Mouse (Mus musculus) forebrain, embryonic 10.5 days (tissue): Measurements from ENCODE around the gene Cps1. TPM values are rescaled to one million over a fixed set of nuclear protein-coding genes. Genes with fewer than 3 reads are reported as not detected.

Source experiments
- DNase-seq: peaks from one replicate; pipeline ENCODE4 v3.0.0-alpha.2; 2017; ENCODE audit warnings: low spot score; ENCODE audit errors: extremely low spot score
- H3K27ac ChIP-seq: fragments of 300-500 bp; sonication (generic); 2 replicates; pipeline ENCODE4 v1.5.1; 2016; ENCODE audit warnings: mild to moderate bottlenecking
- H3K27me3 ChIP-seq: fragments of 300-500 bp; sonication (generic); 2 replicates; pipeline ENCODE4 v1.6.1; 2016; ENCODE audit warnings: mild to moderate bottlenecking; ENCODE audit not compliant: poor library complexity, severe bottlenecking
- H3K36me3 ChIP-seq: fragments of 300-500 bp; sonication (generic); replicated peaks from 2 replicates; pipeline ENCODE4 v1.6.1; 2016; ENCODE audit warnings: mild to moderate bottlenecking, moderate library complexity
- H3K4me1 ChIP-seq: fragments of 300-500 bp; sonication (generic); 2 replicates; pipeline ENCODE4 v1.6.1; 2016
- H3K4me3 ChIP-seq: fragments of 300-500 bp; sonication (generic); 2 replicates; pipeline ENCODE4 v1.5.1; 2016; ENCODE audit warnings: mild to moderate bottlenecking, moderate library complexity
- H3K9me3 ChIP-seq: fragments of 300-500 bp; sonication (generic); 2 replicates; pipeline ENCODE4 v1.6.1; 2016; ENCODE audit warnings: mild to moderate bottlenecking, moderate library complexity
- WGBS: fragments of 180-500 bp; shearing (Covaris S2); methylation state at CpG from one replicate; pipeline ENCODE4 v1.1.7; 2016; 5-methylcytosine and 5-hydroxymethylcytosine counted together
- polyA plus RNA-seq: library from polyadenylated mRNA; unstranded; fragments of >200 nt; fragmentation: Nextera tagmentation; extraction: Ambion mirVana; gene quantifications from 2 replicates; pipeline ENCODE4 v1.2.1, GENCODE M21; 2016

Gene Cps1
- 0.05 TPM in 1 of 2 replicates, not detected in the other for polyA plus RNA-seq

GRCm38 (mm10) chr1:67122797-67123196, at the start of gene Cps1:
Cps1 (plus strand) TSS chr1:67123026.
- Histone ChIP-seq H3K27me3 (no peaks in the 10 kb centered on the region), H3K4me1 (no peaks in the 10 kb centered on the region), H3K4me3 (no peak within 1 kb of the TSS), H3K36me3 (no peaks in the 10 kb centered on the region), H3K9me3 (no peaks in the 10 kb centered on the region), H3K27ac (no peak within 1 kb of the TSS)
- 89% methylated on average over 3 of the region's 3 CpGs for WGBS
- no peak for DNase-seq

DNA sequence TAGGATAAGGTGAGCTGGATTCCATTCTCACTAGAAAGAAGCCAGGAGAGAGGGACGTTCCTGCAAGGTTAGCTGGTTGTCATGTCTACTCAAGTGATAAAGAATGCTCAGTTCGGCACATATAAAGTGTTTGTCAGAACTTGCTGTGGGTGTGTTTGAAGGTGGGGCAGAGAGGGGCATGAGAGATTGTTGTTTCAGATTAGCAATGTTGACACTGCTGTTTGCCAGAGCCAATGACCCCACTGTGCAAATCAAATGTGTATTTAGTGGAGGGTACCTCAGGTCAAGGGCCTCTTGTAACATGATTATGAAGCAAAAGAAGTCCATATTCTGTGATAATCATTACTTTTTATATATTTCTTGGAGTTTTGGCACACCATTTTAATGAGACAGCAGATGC, 45.1 kb upstream of the Cps1 start:
- 84% methylated on average over 2 of the region's 2 CpGs for WGBS
- no peak overlapping the region for H3K27ac ChIP-seq
- H3K9me3 ChIP-seq: no peaks in the 10 kb centered on the region

GRCm38 (mm10) chr1:67078666-67079065, 44.2 kb upstream of the Cps1 start:
- H3K27me3 ChIP-seq: no peaks in the 10 kb centered on the region
- no peak overlapping the region for H3K4me3 ChIP-seq
- H3K36me3 ChIP-seq: no peaks in the 10 kb centered on the region
- 91% methylated on average over 2 of the region's 2 CpGs for WGBS
- H3K27ac ChIP-seq: no peak overlapping the region
- no peak for DNase-seq
- no peaks in the 10 kb centered on the region for H3K9me3 ChIP-seq
- H3K4me1 ChIP-seq: no peaks in the 10 kb centered on the region

More for the DNA sequence above, 45.1 kb upstream of the Cps1 start:
- no peak overlapping the region for H3K4me3 ChIP-seq
- no peaks in the 10 kb centered on the region for H3K4me1 ChIP-seq
- no peaks in the 10 kb centered on the region for H3K36me3 ChIP-seq
- no peak for DNase-seq
- no peaks in the 10 kb centered on the region for H3K27me3 ChIP-seq

GRCm38 (mm10) chr1:67079146-67079545, 43.7 kb upstream of the Cps1 start:
- Histone ChIP-seq H3K9me3 (no peaks in the 10 kb centered on the region), H3K27me3 (no peaks in the 10 kb centered on the region), H3K4me3 (no peak overlapping the region), H3K27ac (no peak overlapping the region), H3K4me1 (no peaks in the 10 kb centered on the region), H3K36me3 (no peaks in the 10 kb centered on the region)
- DNase-seq: no peak
- WGBS: 85% methylated on average over 7 of the region's 7 CpGs

DNA sequence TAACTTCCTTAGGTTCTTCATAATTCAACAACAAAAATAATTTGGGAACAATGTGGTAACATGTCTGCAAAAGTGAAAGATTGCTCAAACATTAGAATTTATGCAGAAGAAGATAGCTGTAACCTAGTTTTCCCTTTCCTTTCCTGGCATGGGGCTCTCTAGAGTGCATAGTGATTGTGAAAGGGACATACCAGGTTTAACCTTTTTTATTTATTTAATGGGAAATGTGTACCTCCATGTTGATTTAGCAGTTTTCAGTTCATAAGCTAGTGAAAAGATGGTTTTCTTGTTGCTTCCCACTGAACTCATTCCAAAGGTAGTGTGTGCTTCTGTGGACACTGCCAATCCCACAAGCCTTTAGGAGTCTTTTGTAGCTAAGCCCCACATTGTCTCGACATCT, 30.4 kb upstream of the Cps1 start:
- no peak overlapping the region for H3K27ac ChIP-seq
- DNase-seq: no peak
- no peaks in the 10 kb centered on the region for H3K27me3 ChIP-seq
- no peak overlapping the region for H3K4me3 ChIP-seq
- no peaks in the 10 kb centered on the region for H3K4me1 ChIP-seq
- no peaks in the 10 kb centered on the region for H3K9me3 ChIP-seq
- 61% methylated on average over 1 of the region's 1 CpGs for WGBS
- H3K36me3 ChIP-seq: no peaks in the 10 kb centered on the region

GRCm38 (mm10) chr1:67099215-67099614, 23.6 kb upstream of the Cps1 start:
- WGBS: 92% methylated on average over 1 of the region's 1 CpGs
- Histone ChIP-seq H3K9me3 (no peaks in the 10 kb centered on the region), H3K4me3 (no peak overlapping the region), H3K36me3 (no peaks in the 10 kb centered on the region), H3K27ac (no peak overlapping the region), H3K27me3 (no peaks in the 10 kb centered on the region), H3K4me1 (peaks cover 3% of the 10 kb centered on the region; the same call in 1 of the 2 replicates)
- DNase-seq: no peak

- H3K4me1 ChIP-seq: peaks cover 3% of the 10 kb centered on the region; the same call in 1 of the 2 replicates
- no peaks in the 10 kb centered on the region for H3K36me3 ChIP-seq
- WGBS: 71% methylated on average over 12 of the region's 12 CpGs
- no peaks in the 10 kb centered on the region for H3K9me3 ChIP-seq
- DNase-seq: peak; percentile 17
- no peaks in the 10 kb centered on the region for H3K27me3 ChIP-seq
- H3K4me3 ChIP-seq: no peak overlapping the region
- no peak overlapping the region for H3K27ac ChIP-seq
Measured at GRCm38 (mm10) chr1:67103476-67104248, 19.2 kb upstream of the Cps1 start.

DNA sequence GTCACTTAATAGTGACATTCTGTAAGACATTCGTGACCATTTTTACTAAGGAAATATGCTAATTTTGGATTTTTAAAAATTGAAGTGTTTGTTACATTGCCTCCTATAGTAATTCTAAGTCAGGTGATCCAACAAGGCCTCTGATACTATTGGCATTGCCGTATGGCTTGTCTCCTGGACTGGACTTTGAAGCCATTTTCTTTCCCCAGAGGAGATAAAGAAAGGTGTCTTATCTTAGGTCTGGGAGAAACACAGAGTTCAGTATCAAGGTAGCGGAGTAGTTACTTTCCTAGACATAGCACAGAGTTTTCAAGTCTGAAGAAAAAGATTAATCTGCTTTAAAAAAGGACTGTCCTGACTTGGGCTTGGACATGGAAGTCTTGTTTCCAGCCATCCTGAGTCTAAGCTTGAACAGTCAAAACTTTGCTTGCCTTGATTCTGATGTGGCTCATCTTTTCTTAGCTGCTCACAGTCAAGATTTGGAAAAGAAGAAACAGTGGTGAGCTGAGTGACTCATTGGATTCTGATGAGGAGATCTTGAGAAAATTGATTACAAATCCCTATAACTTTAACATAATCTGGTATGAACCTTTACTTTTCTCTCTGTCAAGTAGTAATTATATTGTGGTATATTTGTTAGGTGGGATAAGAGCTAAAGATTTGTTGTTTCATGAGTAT, 11.1 kb upstream of the Cps1 start:
- no peaks in the 10 kb centered on the region for H3K27me3 ChIP-seq
- no peaks in the 10 kb centered on the region for H3K36me3 ChIP-seq
- H3K9me3 ChIP-seq: no peaks in the 10 kb centered on the region
- no peak for DNase-seq
- H3K27ac ChIP-seq: no peak overlapping the region
- no peak overlapping the region for H3K4me3 ChIP-seq
- H3K4me1 ChIP-seq: no peaks in the 10 kb centered on the region
- WGBS: 93% methylated on average over 3 of the region's 3 CpGs

DNA sequence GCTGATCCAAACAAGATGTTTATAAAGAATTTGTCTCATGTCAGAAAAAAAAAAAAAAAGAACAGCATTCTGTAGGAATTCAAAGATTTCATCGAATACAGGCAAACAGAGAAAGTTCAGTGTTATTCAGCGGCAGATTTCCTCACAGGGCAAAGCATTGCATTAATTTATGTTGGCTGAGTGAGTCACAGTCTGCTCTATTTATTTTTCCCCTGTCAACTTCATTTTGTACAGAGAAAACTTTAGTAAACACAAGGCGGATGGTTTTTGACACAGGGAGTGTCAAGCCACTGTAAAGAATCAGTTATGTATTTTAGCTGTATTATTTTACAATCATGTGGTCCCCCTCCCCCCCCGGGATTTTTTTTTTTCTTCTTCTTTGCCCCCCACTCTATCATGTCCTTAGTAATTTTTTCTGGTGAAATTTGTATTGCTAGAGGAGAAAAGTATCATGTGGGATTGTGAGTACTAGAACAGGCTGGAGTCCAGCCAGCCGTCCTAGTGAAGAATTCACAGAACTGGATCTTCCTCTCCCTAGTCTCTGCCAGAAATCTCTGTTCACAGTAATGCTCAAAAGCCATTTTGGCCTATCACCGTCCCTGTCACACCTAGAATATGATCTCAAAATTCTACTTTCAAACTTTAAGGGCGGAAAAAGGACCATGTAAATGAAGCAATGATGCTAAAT, 9.3 kb upstream of the Cps1 start:
- Histone ChIP-seq H3K9me3 (no peaks in the 10 kb centered on the region), H3K27me3 (no peaks in the 10 kb centered on the region), H3K27ac (no peak overlapping the region), H3K4me1 (no peaks in the 10 kb centered on the region), H3K36me3 (no peaks in the 10 kb centered on the region), H3K4me3 (no peak overlapping the region)
- WGBS: 90% methylated on average over 7 of the region's 7 CpGs
- no peak for DNase-seq

DNA sequence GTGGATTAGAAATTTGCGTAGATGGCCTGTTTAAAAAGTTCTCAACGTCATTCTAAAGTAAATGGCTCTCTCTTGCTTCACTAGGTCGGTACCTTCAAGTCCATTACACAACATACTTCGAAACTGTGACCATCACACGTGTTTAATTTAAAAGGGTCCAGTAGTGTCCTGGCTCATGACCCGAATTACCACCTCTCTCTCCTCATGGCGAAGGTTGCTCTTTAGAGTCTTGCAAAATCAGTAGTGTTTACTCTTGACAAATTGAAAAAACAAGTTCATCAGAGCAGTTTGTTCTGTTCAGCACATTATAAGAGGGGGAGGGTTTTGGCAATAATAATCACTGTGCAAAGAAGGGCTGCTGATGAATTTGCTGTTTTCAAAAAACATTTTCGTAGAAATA, 6.3 kb upstream of the Cps1 start:
- WGBS: 90% methylated on average over 8 of the region's 8 CpGs
- no peak overlapping the region for H3K27ac ChIP-seq
- H3K36me3 ChIP-seq: no peaks in the 10 kb centered on the region
- H3K9me3 ChIP-seq: no peaks in the 10 kb centered on the region
- no peak overlapping the region for H3K4me3 ChIP-seq
- no peaks in the 10 kb centered on the region for H3K27me3 ChIP-seq
- H3K4me1 ChIP-seq: no peaks in the 10 kb centered on the region
- no peak for DNase-seq

- DNase-seq: no peak
- no peak overlapping the region for H3K27ac ChIP-seq
- H3K9me3 ChIP-seq: no peaks in the 10 kb centered on the region
- H3K27me3 ChIP-seq: no peaks in the 10 kb centered on the region
- no peaks in the 10 kb centered on the region for H3K4me1 ChIP-seq
- no peaks in the 10 kb centered on the region for H3K36me3 ChIP-seq
- WGBS: 89% methylated on average over 6 of the region's 6 CpGs
- H3K4me3 ChIP-seq: no peak overlapping the region
Measured at GRCm38 (mm10) chr1:67117778-67118177, 5.0 kb upstream of the Cps1 start.

DNA sequence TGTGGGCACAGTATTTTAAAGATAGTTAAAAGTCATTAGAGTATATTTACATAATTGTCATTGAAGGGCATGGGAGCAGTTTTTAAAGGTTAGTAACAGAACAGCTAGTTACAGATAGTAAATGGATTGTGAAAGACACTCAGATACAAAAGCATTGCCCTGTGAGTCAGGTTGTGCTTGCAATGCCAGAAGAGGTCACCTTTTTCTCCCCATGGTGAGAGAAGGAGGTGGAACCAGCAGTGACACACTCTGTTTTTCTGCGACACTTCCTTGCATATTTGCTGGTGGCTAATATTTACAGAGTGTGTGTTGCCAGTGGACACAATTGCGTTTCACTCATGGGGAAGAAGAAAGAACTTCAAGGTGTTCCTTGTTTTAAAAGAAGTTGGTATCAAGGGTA, 2.6 kb downstream of the Cps1 start:
- Histone ChIP-seq H3K4me1 (no peaks in the 10 kb centered on the region), H3K36me3 (no peaks in the 10 kb centered on the region), H3K27me3 (no peaks in the 10 kb centered on the region), H3K9me3 (no peaks in the 10 kb centered on the region), H3K27ac (no peak overlapping the region), H3K4me3 (no peak overlapping the region)
- WGBS: 84% methylated on average over 2 of the region's 2 CpGs
- no peak for DNase-seq

- WGBS: 11% methylated on average over 8 of the region's 8 CpGs
- Histone ChIP-seq H3K27me3 (no peaks in the 10 kb centered on the region), H3K4me1 (no peaks in the 10 kb centered on the region), H3K27ac (no peak overlapping the region), H3K4me3 (no peak overlapping the region), H3K36me3 (no peaks in the 10 kb centered on the region), H3K9me3 (no peaks in the 10 kb centered on the region)
- DNase-seq: peak; percentile 19
Measured at GRCm38 (mm10) chr1:67143939-67144338, 21.1 kb downstream of the Cps1 start.
